Mouse (Mus musculus) hindbrain, postnatal 0 days (tissue): ENCODE results near the gene Unc79. TPM values are rescaled to one million over a fixed set of nuclear protein-coding genes. Genes with fewer than 3 reads are reported as not detected.

ENCODE experiments used
- ATAC-seq: fragments of 200-750 bp; cut with Nextera tagmentation; 2 replicates; pipeline ENCODE4 v1.8.0; 2017; ENCODE audit warnings: mild to moderate bottlenecking, moderate TSS enrichment, moderate library complexity
- DNase-seq: peaks from one replicate; pipeline ENCODE4 v3.0.0-alpha.2; 2015; ENCODE audit warnings: low spot score
- H3K27ac ChIP-seq: fragments of 300-500 bp; sonication (generic); 2 replicates; pipeline ENCODE4 v1.5.1; 2014; ENCODE audit warnings: mild to moderate bottlenecking
- H3K27me3 ChIP-seq: fragments of 300-500 bp; sonication (generic); 2 replicates; pipeline ENCODE4 v1.6.1; 2014; ENCODE audit warnings: low read length, mixed read lengths; ENCODE audit not compliant: insufficient read depth
- H3K36me3 ChIP-seq: fragments of 300-500 bp; sonication (generic); 2 replicates; pipeline ENCODE4 v1.6.1; 2014; ENCODE audit warnings: low read length, mixed read lengths; ENCODE audit not compliant: insufficient read depth
- H3K4me1 ChIP-seq: fragments of 300-500 bp; sonication (generic); 2 replicates; pipeline ENCODE4 v1.6.1; 2014; ENCODE audit warnings: antibody characterized with exemption, low read length, mixed read lengths; ENCODE audit not compliant: insufficient read depth
- H3K4me2 ChIP-seq: fragments of 300-500 bp; sonication (generic); 2 replicates; pipeline ENCODE4 v1.6.1; 2014; ENCODE audit warnings: low read depth, mild to moderate bottlenecking, low read length, moderate library complexity, mixed read lengths
- H3K4me3 ChIP-seq: fragments of 300-500 bp; sonication (generic); 2 replicates; pipeline ENCODE4 v1.5.1; 2014; ENCODE audit warnings: low read length
- H3K9ac ChIP-seq: fragments of 300-500 bp; sonication (generic); replicated peaks from 2 replicates; pipeline ENCODE4 v1.6.1; 2014; ENCODE audit warnings: mild to moderate bottlenecking, low read length, moderate library complexity, mixed read lengths
- H3K9me3 ChIP-seq: fragments of 300-500 bp; sonication (generic); 2 replicates; pipeline ENCODE4 v1.6.1; 2016; ENCODE audit warnings: low read length, mixed read lengths
- CTCF ChIP-seq: IDR thresholded peaks from 2 replicates; pipeline ENCODE4 v1.5.1; 2016; ENCODE audit warnings: antibody characterized with exemption, control low read depth, low read depth
- WGBS: fragments of 180-500 bp; shearing (Covaris S2); extraction: QIAGEN DNeasy Blood & Tissue Kit; methylation state at CpG from one replicate; pipeline ENCODE4 v1.1.7; 2014; 5-methylcytosine and 5-hydroxymethylcytosine counted together
- polyA plus RNA-seq: library from polyadenylated mRNA; unstranded; fragments of >200 nt; fragmentation: Nextera tagmentation; extraction: Ambion mirVana; gene quantifications from 2 replicates; pipeline ENCODE4 v1.2.1, GENCODE M21; 2015
- total RNA-seq: library from RNA; depleted of rRNA; stranded (reverse); fragments of >200 nt; gene quantifications from 2 replicates; pipeline ENCODE4 v1.2.3, GENCODE M21; 2014

The Unc79 gene
- total and polyA plus RNA-seq, 2 experiments from 2014 or later, result 4.7 to 40.7 TPM

GRCm38 (mm10) chr12:103129395-103130248 lies 181.0 kb downstream of the Unc79 start:
- WGBS, result 81% methylated on average over 17 of the region's 17 CpGs
- no peak for ATAC-seq
- TF ChIP-seq CTCF, result no peak
- Histone ChIP-seq H3K27me3 (no peaks in the 10 kb centered on the region), H3K27ac (no peak overlapping the region), H3K36me3 (peaks cover 11% of the 10 kb centered on the region), H3K4me1 (no peaks in the 10 kb centered on the region), H3K4me3 (no peak overlapping the region), H3K9ac (no peak overlapping the region), H3K9me3 (no peaks in the 10 kb centered on the region), H3K4me2 (no peak overlapping the region)
- no peak for DNase-seq

- WGBS, result 63% methylated on average over 6 of the region's 6 CpGs
- no peaks in the 10 kb centered on the region for H3K9me3 ChIP-seq
- no peak overlapping the region for H3K9ac ChIP-seq
- H3K36me3 ChIP-seq, result peaks cover 26% of the 10 kb centered on the region
- H3K27me3 ChIP-seq, result no peaks in the 10 kb centered on the region
- ATAC-seq, result no peak
- H3K4me3 ChIP-seq, result no peak overlapping the region
- no peak for TF ChIP-seq CTCF
- H3K27ac ChIP-seq, result no peak overlapping the region
- no peak for DNase-seq
- H3K4me1 ChIP-seq, result no peaks in the 10 kb centered on the region
- no peak overlapping the region for H3K4me2 ChIP-seq
Measured at GRCm38 (mm10) chr12:103131419-103131818, 182.8 kb downstream of the Unc79 start.

DNA sequence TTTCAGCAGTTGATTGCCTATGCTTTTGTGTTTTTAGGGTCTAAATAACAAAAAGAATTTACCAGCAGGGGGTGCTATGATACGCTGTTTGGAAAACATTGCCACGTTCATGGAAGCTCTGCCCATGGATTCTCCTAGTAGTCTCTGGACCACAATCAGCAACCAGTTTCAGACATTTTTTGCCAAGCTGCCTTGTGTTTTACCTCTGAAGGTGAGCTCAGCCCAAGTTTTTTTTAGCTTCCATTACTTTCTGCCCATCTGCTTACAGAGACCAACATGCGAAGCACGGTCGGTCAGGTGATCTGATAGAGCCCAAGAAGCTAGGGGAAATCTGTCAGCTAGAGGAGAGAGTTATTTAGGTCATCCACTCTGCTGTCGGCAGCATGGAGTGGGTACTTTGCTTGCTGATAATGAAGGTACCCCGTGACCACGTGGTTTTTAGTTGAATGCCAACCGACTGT lies 193.9 kb downstream of the Unc79 start:
- Histone ChIP-seq H3K4me1 (no peaks in the 10 kb centered on the region), H3K36me3 (peaks cover 9% of the 10 kb centered on the region), H3K27me3 (no peaks in the 10 kb centered on the region), H3K4me3 (no peak overlapping the region), H3K9me3 (no peaks in the 10 kb centered on the region), H3K4me2 (no peak overlapping the region), H3K9ac (no peak overlapping the region), H3K27ac (no peak overlapping the region)
- 59% methylated on average over 9 of the region's 9 CpGs for WGBS
- DNase-seq (peak; percentile 94), ATAC-seq (peak; percentile 62; the same call in 1 of the 2 replicates)
- peak; percentile 68 for TF ChIP-seq CTCF

DNA sequence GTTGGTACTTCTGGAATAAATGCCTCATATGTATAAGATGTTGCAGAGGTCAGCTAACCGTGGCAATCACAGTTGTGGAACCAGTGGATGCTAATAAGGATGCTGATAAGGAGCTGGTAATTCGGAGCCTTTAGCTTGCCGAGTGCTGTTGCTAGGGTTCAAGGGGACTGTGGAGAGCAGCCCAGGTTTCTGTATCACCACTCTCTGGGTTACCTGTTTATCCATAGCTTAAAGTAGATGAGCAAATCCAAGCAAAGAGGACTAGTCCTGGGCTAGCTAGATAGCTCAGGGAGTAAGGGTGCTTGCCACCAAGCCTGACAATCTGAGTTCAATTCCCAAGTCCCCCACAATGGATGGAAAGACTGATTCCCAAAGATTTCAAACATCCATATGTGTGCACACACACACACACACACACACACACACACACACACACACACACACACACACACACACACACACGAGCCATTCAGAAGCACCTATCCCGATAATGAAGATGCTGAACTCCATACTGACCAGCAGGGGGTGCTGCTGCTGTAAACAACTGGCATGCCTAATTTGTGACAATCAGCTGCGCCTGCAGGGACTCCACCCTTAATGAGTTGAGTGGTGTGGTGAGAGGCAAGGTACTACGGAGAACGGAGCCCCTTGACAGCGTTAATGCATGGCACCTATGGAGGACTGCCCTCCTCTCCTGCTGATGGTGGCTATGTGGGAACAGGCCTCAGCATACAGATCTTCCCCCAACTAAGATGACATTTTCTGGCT lies 195.3 kb downstream of the Unc79 start:
- no peaks in the 10 kb centered on the region for H3K9me3 ChIP-seq
- peak; percentile 86 for DNase-seq
- no peak overlapping the region for H3K4me2 ChIP-seq
- H3K36me3 ChIP-seq, result peaks cover 9% of the 10 kb centered on the region
- no peak overlapping the region for H3K27ac ChIP-seq
- no peaks in the 10 kb centered on the region for H3K4me1 ChIP-seq
- H3K27me3 ChIP-seq, result no peaks in the 10 kb centered on the region
- no peak overlapping the region for H3K4me3 ChIP-seq
- WGBS, result 27% methylated on average over 9 of the region's 9 CpGs
- peak; percentile 71 for ATAC-seq
- peak; percentile 95 for TF ChIP-seq CTCF
- no peak overlapping the region for H3K9ac ChIP-seq

DNA sequence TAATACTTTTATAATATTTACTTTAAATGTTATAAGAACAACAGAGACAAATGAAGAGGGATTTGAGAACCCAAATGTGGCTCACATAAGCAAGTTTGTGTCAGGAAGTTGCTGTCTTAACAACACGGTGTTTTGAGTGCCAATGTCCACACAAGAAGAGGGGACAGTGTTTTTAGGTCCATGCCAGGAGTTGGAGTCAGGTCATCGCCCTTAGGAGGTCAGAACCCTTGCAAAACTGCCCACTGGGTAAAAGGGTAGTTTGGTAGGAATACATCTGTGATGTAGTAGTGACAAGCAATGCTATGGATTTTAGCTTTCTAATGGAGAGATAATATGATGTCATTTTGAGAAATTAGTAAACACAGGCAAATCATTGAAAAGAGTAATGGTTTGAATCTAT lies 201.6 kb downstream of the Unc79 start:
- ATAC-seq (no peak), DNase-seq (no peak)
- Histone ChIP-seq H3K4me1 (no peaks in the 10 kb centered on the region), H3K4me3 (no peak overlapping the region), H3K9ac (no peak overlapping the region), H3K36me3 (peaks cover 9% of the 10 kb centered on the region), H3K9me3 (no peaks in the 10 kb centered on the region), H3K27me3 (no peaks in the 10 kb centered on the region), H3K4me2 (no peak overlapping the region), H3K27ac (no peak overlapping the region)
- WGBS, result 79% methylated on average over 2 of the region's 2 CpGs
- TF ChIP-seq CTCF, result no peak

GRCm38 (mm10) chr12:103154927-103155326 lies 206.3 kb downstream of the Unc79 start:
- Histone ChIP-seq H3K4me2 (no peak overlapping the region), H3K4me1 (no peaks in the 10 kb centered on the region), H3K27ac (no peak overlapping the region), H3K9ac (no peak overlapping the region), H3K36me3 (no peaks in the 10 kb centered on the region), H3K4me3 (no peak overlapping the region), H3K27me3 (no peaks in the 10 kb centered on the region), H3K9me3 (no peaks in the 10 kb centered on the region)
- peak; percentile 33; the same call in 1 of the 2 replicates for TF ChIP-seq CTCF
- 67% methylated on average over 2 of the region's 2 CpGs for WGBS
- ATAC-seq (no peak), DNase-seq (no peak)

GRCm38 (mm10) chr12:103155406-103155805 lies 206.7 kb downstream of the Unc79 start:
- no peak for ATAC-seq
- Histone ChIP-seq H3K36me3 (no peaks in the 10 kb centered on the region), H3K9me3 (no peaks in the 10 kb centered on the region), H3K4me1 (no peaks in the 10 kb centered on the region), H3K9ac (no peak overlapping the region), H3K27ac (no peak overlapping the region), H3K4me3 (no peak overlapping the region), H3K27me3 (no peaks in the 10 kb centered on the region), H3K4me2 (no peak overlapping the region)
- 65% methylated on average over 3 of the region's 3 CpGs for WGBS
- no peak for TF ChIP-seq CTCF
- DNase-seq, result no peak
